Mouse (Mus musculus): Measurements from ENCODE around the gene Fbxo10. TPM values are rescaled to one million over a fixed set of nuclear protein-coding genes. Genes with fewer than 3 reads are reported as not detected.

Gene Fbxo10
- polyA plus RNA-seq, 1 experiment from 2014 or later, result 2.7 TPM

GRCm38 (mm10) chr4:45036571-45036970 is 47.8 kb downstream of the Fbxo10 start:
- H3K36me3 ChIP-seq (ENCODE audit: inconsistent target), result no peaks in the 10 kb centered on the region
- no peaks in the 10 kb centered on the region for H3K79me2 ChIP-seq (ENCODE audit: inconsistent target)
- H3K4me3 ChIP-seq (ENCODE audit: inconsistent target), result no peak overlapping the region
- no peak overlapping the region for H3K27ac ChIP-seq
- 96% methylated on average over 5 of the region's 5 CpGs for WGBS (ENCODE audit: missing documents)

- WGBS (ENCODE audit: missing documents), result 48% methylated on average over 10 of the region's 10 CpGs
- Histone ChIP-seq H3K4me3 (ENCODE audit: inconsistent target) (no peak overlapping the region), H3K27ac (no peak overlapping the region), H3K79me2 (ENCODE audit: inconsistent target) (no peaks in the 10 kb centered on the region), H3K36me3 (ENCODE audit: inconsistent target) (no peaks in the 10 kb centered on the region)
These were observed 48.4 kb downstream of the Fbxo10 start for GRCm38 (mm10) chr4:45036048-45036447.

GRCm38 (mm10) chr4:45034693-45035628 is 49.4 kb downstream of the Fbxo10 start:
- Histone ChIP-seq H3K36me3 (ENCODE audit: inconsistent target) (no peaks in the 10 kb centered on the region), H3K27ac (no peak overlapping the region)
- WGBS (ENCODE audit: missing documents), result 64% methylated on average over 16 of the region's 16 CpGs

GRCm38 (mm10) chr4:45032586-45032985 is 51.8 kb downstream of the Fbxo10 start:
- Histone ChIP-seq H3K4me3 (ENCODE audit: inconsistent target) (no peak overlapping the region), H3K79me2 (ENCODE audit: inconsistent target) (no peaks in the 10 kb centered on the region), H3K36me3 (ENCODE audit: inconsistent target) (no peaks in the 10 kb centered on the region), H3K27ac (no peak overlapping the region)
- 29% methylated on average over 9 of the region's 9 CpGs for WGBS (ENCODE audit: missing documents)

More at GRCm38 (mm10) chr4:45034693-45035628, 49.4 kb downstream of the Fbxo10 start:
- Histone ChIP-seq H3K79me2 (ENCODE audit: inconsistent target) (no peaks in the 10 kb centered on the region), H3K4me3 (ENCODE audit: inconsistent target) (no peak overlapping the region)

- Histone ChIP-seq H3K36me3 (ENCODE audit: inconsistent target) (no peaks in the 10 kb centered on the region), H3K27ac (no peak overlapping the region), H3K79me2 (ENCODE audit: inconsistent target) (no peaks in the 10 kb centered on the region), H3K4me3 (ENCODE audit: inconsistent target) (no peak overlapping the region)
- WGBS (ENCODE audit: missing documents), result 100% methylated on average over 4 of the region's 4 CpGs
These were observed 57.9 kb downstream of the Fbxo10 start for GRCm38 (mm10) chr4:45026459-45026858.

- no peaks in the 10 kb centered on the region for H3K36me3 ChIP-seq (ENCODE audit: inconsistent target)
- no peak overlapping the region for H3K27ac ChIP-seq
- no peaks in the 10 kb centered on the region for H3K79me2 ChIP-seq (ENCODE audit: inconsistent target)
- peak overlapping the region; percentile 72 for H3K4me3 ChIP-seq (ENCODE audit: inconsistent target)
- 3% methylated on average over 10 of the region's 14 CpGs for whole genome bisulfite sequencing (ENCODE audit: missing documents)
These were observed 65.4 kb downstream of the Fbxo10 start for GRCm38 (mm10) chr4:45019009-45019408.

GRCm38 (mm10) chr4:45018452-45018980 is 65.9 kb downstream of the Fbxo10 start, which contains the start of gene Polr1e:
TSS of gene Polr1e (plus strand) at chr4:45018583.
- H3K4me3 ChIP-seq (ENCODE audit: inconsistent target), result peak within 1 kb of the TSS; percentile 72
- no peaks in the 10 kb centered on the region for H3K79me2 ChIP-seq (ENCODE audit: inconsistent target)
- no peak within 1 kb of the TSS for H3K27ac ChIP-seq
- WGBS (ENCODE audit: missing documents), result under 1% methylated on average over 29 of the region's 29 CpGs
- no peaks in the 10 kb centered on the region for H3K36me3 ChIP-seq (ENCODE audit: inconsistent target)

GRCm38 (mm10) chr4:45015615-45016014 is 68.8 kb downstream of the Fbxo10 start:
- no peak overlapping the region for H3K27ac ChIP-seq
- 18% methylated on average over 3 of the region's 3 CpGs for WGBS (ENCODE audit: missing documents)
- no peaks in the 10 kb centered on the region for H3K36me3 ChIP-seq (ENCODE audit: inconsistent target)
- H3K79me2 ChIP-seq (ENCODE audit: inconsistent target), result peaks cover 7% of the 10 kb centered on the region
- no peak overlapping the region for H3K4me3 ChIP-seq (ENCODE audit: inconsistent target)

GRCm38 (mm10) chr4:45013537-45013936 is 70.9 kb downstream of the Fbxo10 start:
- Histone ChIP-seq H3K27ac (peak overlapping the region; percentile 71), H3K4me3 (ENCODE audit: inconsistent target) (peak overlapping the region; percentile 85), H3K36me3 (ENCODE audit: inconsistent target) (no peaks in the 10 kb centered on the region), H3K79me2 (ENCODE audit: inconsistent target) (peaks cover 28% of the 10 kb centered on the region)
- 0% methylated on average over 2 of the region's 2 CpGs for whole genome bisulfite sequencing (ENCODE audit: missing documents)

- under 1% methylated on average over 13 of the region's 13 CpGs for WGBS (ENCODE audit: missing documents)
- Histone ChIP-seq H3K27ac (peak overlapping the region; percentile 71), H3K36me3 (ENCODE audit: inconsistent target) (no peaks in the 10 kb centered on the region), H3K4me3 (ENCODE audit: inconsistent target) (peak overlapping the region; percentile 85), H3K79me2 (ENCODE audit: inconsistent target) (peaks cover 33% of the 10 kb centered on the region)
These were observed 71.4 kb downstream of the Fbxo10 start for GRCm38 (mm10) chr4:45013031-45013431.

- under 1% methylated on average over 59 of the region's 63 CpGs for WGBS (ENCODE audit: missing documents)
- Histone ChIP-seq H3K36me3 (ENCODE audit: inconsistent target) (no peaks in the 10 kb centered on the region), H3K27ac (peak within 1 kb of the TSS; percentile 76), H3K79me2 (ENCODE audit: inconsistent target) (peaks cover 40% of the 10 kb centered on the region), H3K4me3 (ENCODE audit: inconsistent target) (peak within 1 kb of the TSS; percentile 85)
These were observed 72.1 kb downstream of the Fbxo10 start, which contains the start of gene Zbtb5 for GRCm38 (mm10) chr4:45012105-45012975. TSS of gene Zbtb5 (minus strand) at chr4:45012412.

GRCm38 (mm10) chr4:45011581-45012104 is 72.8 kb downstream of the Fbxo10 start:
- Histone ChIP-seq H3K79me2 (ENCODE audit: inconsistent target) (peaks cover 47% of the 10 kb centered on the region), H3K4me3 (ENCODE audit: inconsistent target) (peak overlapping the region; percentile 56), H3K36me3 (ENCODE audit: inconsistent target) (no peaks in the 10 kb centered on the region), H3K27ac (peak overlapping the region; percentile 76)
- 0% methylated on average over 31 of the region's 31 CpGs for WGBS (ENCODE audit: missing documents)

GRCm38 (mm10) chr4:45010806-45011415 is 73.5 kb downstream of the Fbxo10 start:
- Histone ChIP-seq H3K36me3 (ENCODE audit: inconsistent target) (no peaks in the 10 kb centered on the region), H3K4me3 (ENCODE audit: inconsistent target) (peak overlapping the region; percentile 56), H3K79me2 (ENCODE audit: inconsistent target) (peaks cover 54% of the 10 kb centered on the region), H3K27ac (peak overlapping the region; percentile 76)
- WGBS (ENCODE audit: missing documents), result 2% methylated on average over 11 of the region's 11 CpGs

- Histone ChIP-seq H3K36me3 (ENCODE audit: inconsistent target) (no peaks in the 10 kb centered on the region), H3K27ac (no peak overlapping the region), H3K4me3 (ENCODE audit: inconsistent target) (no peak overlapping the region), H3K79me2 (ENCODE audit: inconsistent target) (peaks cover 100% of the 10 kb centered on the region)
- whole genome bisulfite sequencing (ENCODE audit: missing documents), result 91% methylated on average over 3 of the region's 3 CpGs
These were observed 79.0 kb downstream of the Fbxo10 start for GRCm38 (mm10) chr4:45005452-45005851.
